Mouse (Mus musculus) C2C12 (cell line): Measurements from ENCODE around the gene Smpd2. TPM values are rescaled to one million over a fixed set of nuclear protein-coding genes. Genes with fewer than 3 reads are reported as not detected.

Experiments
- H3K27me3 ChIP-seq: one replicate; pipeline ENCODE4 v1.6.1; 2011; ENCODE audit not compliant: control insufficient read depth, insufficient read depth, insufficient read length
- H3K36me3 ChIP-seq: one replicate; pipeline ENCODE4 v1.6.1; 2011; ENCODE audit not compliant: control insufficient read depth, insufficient read depth
- H3K4me3 ChIP-seq: one replicate; pipeline ENCODE4 v1.5.1; 2011; ENCODE audit warnings: mild to moderate bottlenecking, control low read depth; ENCODE audit not compliant: poor library complexity, insufficient read depth, severe bottlenecking
- H3K79me2 ChIP-seq: one replicate; pipeline ENCODE4 v1.6.1; 2011; ENCODE audit not compliant: control insufficient read depth, insufficient read depth
- H3K79me3 ChIP-seq: one replicate; pipeline ENCODE4 v1.6.1; 2011; ENCODE audit warnings: low read depth, control low read depth
- H3ac ChIP-seq: one replicate; pipeline ENCODE3; 2011; ENCODE audit warnings: low read depth; ENCODE audit not compliant: control insufficient read depth, insufficient read length
- CEBPB ChIP-seq: IDR thresholded peaks from one replicate; pipeline ENCODE4 v1.6.1; 2011; ENCODE audit warnings: low read depth, mild to moderate bottlenecking, control low read depth, moderate library complexity
- CTCF ChIP-seq: IDR thresholded peaks from one replicate; pipeline ENCODE4 v1.5.1; 2011; ENCODE audit not compliant: control insufficient read depth, insufficient read depth, insufficient read length
- FOSL1 ChIP-seq: IDR thresholded peaks from one replicate; pipeline ENCODE4 v1.8.0; 2011; ENCODE audit warnings: mild to moderate bottlenecking, low read length; ENCODE audit not compliant: poor library complexity, insufficient read depth, severe bottlenecking
- MAX ChIP-seq: IDR thresholded peaks from one replicate; pipeline ENCODE4 v1.6.1; 2011; ENCODE audit warnings: mild to moderate bottlenecking, control low read depth
- MYOD1 ChIP-seq: IDR thresholded peaks from one replicate; pipeline ENCODE4 v1.6.1; 2011; ENCODE audit warnings: low read depth; ENCODE audit not compliant: control insufficient read depth, insufficient read length
- MYOG ChIP-seq: IDR thresholded peaks from one replicate; pipeline ENCODE4 v1.6.1; 2011; ENCODE audit not compliant: control insufficient read depth, insufficient read length; ENCODE audit errors: extremely low read depth
- USF1 ChIP-seq: IDR thresholded peaks from one replicate; pipeline ENCODE4 v1.6.1; 2011; ENCODE audit warnings: low read depth, mild to moderate bottlenecking, control low read depth, moderate library complexity
- long read RNA-seq, 2 experiments: library from polyadenylated mRNA; unstranded; transcript quantifications; one replicate each; pipeline ENCODE4 v2.0.0; 2019 to 2020
- polyA plus RNA-seq: library from polyadenylated mRNA; unstranded; fragments of >200 nt; fragmentation: generic; extraction: Trizol; gene quantifications from one replicate; pipeline ENCODE4 v1.2.1, GENCODE M21; 2012; ENCODE audit warnings: missing spikeins

Smpd2 gene
- polyA plus RNA-seq = 20.7 TPM
- long read RNA-seq, experiment 1, transcript Smpd2-201 (10 exons, 1,602 nt) = major isoform, 29 of 35 reads
- long read RNA-seq, experiment 1, partial matches to known transcripts = 3 of 35 reads
- long read RNA-seq, experiment 1, other reads (novel, unspliced or antisense) = 3 of 35 reads
- long read RNA-seq, experiment 2, transcript Smpd2-201 (10 exons, 1,602 nt) = major isoform, 75 of 83 reads
- long read RNA-seq, experiment 2, partial matches to known transcripts = 0 of 83 reads
- long read RNA-seq, experiment 2, other reads (novel, unspliced or antisense) = 7 of 83 reads

DNA sequence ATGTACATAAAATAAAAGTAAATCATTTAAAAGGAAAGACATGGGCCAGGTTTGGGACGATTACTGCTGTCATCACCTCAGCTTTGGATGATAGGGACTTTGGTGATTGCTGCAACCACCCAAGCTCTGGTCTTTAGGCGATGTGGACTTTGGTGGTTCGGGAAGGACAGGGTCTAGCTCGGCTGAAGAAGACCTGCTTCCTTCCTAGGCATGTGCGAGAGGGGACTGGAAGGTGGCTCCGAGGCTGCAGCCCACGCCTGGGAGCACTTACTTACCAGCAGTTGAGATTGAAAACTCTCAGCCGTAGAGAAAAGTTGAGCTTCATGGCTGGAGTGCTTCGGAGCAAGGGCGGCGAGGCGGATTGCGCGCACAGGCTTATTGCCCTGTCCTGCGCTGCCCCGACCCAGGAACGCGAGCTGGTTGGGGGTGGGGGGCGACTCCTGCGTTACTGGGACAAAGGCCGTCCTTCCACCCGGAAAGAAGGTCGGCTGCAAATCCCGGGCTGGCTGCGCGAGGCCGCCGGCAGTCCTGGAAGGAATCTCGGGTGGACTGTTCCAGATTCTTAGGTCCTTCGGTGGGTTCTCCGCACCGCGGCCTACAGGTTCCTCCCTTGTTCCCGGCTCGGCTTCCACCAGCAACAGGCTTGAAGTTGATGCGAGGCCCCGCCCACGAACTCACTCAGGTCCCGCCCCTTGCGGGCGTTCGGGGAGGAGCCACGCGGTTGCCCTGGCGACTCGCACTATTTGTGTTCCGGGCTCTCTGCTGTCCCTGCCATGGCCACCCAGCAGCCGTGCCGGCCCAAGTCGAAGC, at the start of gene Smpd2, which contains the start of gene Ppil6:
Smpd2 (minus strand) TSS at position 662 of the 810 bp plus-strand sequence.
Ppil6 (plus strand) TSS at position 732 of the 810 bp plus-strand sequence.
- peak within 1 kb of the TSS; percentile 74 for H3ac ChIP-seq
- H3K36me3 ChIP-seq = peaks cover 15% of the 10 kb centered on the region
- H3K79me2 ChIP-seq = no peaks in the 10 kb centered on the region
- H3K4me3 ChIP-seq = peak within 1 kb of the TSS; percentile 46
- no peaks in the 10 kb centered on the region for H3K79me3 ChIP-seq
- TF ChIP-seq USF1 (no peak), FOSL1 (no peak), MYOD1 (no peak), CEBPB (no peak), MYOG (no peak), CTCF (no peak), MAX (no peak)
- H3K27me3 ChIP-seq = no peaks in the 10 kb centered on the region

DNA sequence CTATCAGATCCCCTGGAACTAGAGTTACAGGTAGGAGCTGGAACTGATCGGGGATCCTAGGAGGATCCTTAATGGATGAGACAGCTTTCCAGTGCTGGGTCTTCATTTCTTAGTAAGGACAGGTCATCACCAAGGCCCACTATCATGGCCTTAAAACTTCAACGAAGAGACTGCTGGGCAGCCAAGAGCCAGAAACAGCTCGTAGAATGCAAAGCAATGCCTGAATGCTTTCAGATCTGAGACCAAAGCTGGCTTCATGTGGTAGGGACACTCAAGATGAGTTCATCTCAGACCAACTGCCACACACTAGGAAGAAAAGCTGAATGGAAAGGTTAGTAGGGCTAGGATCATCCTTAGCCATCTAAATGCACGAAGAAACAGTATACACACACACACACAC, 48.8 kb upstream of the Smpd2 start:
- peaks cover 14% of the 10 kb centered on the region for H3K36me3 ChIP-seq
- no peaks in the 10 kb centered on the region for H3K79me2 ChIP-seq
- no peaks in the 10 kb centered on the region for H3K27me3 ChIP-seq
- TF ChIP-seq FOSL1 (no peak), MAX (no peak), CTCF (no peak), USF1 (no peak), CEBPB (no peak), MYOG (no peak), MYOD1 (no peak)
- H3K4me3 ChIP-seq = no peak overlapping the region
- no peaks in the 10 kb centered on the region for H3K79me3 ChIP-seq
- H3ac ChIP-seq = no peak overlapping the region

DNA sequence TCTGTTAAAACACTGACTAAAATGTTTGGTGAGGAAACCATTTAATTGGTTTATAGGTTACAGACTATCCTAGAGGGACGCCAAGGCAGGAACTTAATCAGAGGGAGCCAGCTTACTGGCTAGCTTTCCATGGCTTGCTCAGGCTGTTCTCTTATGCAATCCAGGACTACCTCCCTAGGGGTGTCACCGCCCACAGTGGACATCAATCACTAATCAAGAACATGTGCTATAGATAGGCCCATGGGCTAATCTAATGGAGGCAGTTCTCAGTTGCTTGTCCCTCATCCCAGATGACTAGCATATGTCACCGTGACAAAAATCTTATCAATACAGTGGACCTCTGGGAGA, 47.8 kb upstream of the Smpd2 start:
- Histone ChIP-seq H3ac (no peak overlapping the region), H3K79me3 (no peaks in the 10 kb centered on the region), H3K79me2 (peaks cover 2% of the 10 kb centered on the region), H3K27me3 (no peaks in the 10 kb centered on the region), H3K36me3 (peaks cover 16% of the 10 kb centered on the region), H3K4me3 (no peak overlapping the region)
- no peak for TF ChIP-seq MYOG
- no peak for TF ChIP-seq FOSL1
- TF ChIP-seq MAX = no peak
- no peak for TF ChIP-seq CEBPB
- no peak for TF ChIP-seq MYOD1
- no peak for TF ChIP-seq CTCF
- no peak for TF ChIP-seq USF1

DNA sequence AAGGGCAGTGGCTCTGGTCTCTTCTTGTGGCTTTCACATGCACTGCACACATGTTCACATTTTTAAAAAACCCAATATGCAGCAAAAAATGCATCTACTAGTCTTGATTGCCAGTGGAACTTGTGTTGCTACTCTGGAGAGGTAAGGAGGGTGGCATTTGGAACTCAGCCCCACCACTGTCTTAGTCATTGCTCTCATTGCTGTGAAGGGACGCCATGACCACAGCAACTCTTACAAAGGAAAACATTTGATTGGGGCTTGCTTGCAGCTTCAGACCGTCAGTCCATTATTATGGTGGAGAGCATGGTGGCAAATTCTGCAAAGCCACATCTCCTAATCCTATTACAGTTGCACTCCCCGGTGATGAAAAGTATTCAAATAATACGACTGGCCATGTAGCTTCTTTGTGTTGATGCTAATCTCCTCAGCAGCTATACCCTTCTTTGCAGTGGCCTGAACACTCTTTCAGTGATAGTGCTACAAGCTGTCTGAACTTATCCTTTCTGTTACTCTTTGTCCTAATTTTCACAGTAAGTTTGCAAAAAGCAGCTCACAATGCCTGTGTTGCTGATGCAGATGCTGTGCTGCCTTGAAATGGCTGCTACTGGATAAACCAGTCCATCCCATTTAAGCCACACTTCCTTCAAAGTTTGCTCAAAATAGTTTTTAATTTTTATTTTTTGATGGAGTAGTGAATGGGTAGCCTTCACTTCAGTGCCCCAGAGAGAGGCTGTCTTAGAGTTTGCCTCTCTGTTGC, 47.2 kb upstream of the Smpd2 start:
- no peaks in the 10 kb centered on the region for H3K27me3 ChIP-seq
- no peak overlapping the region for H3ac ChIP-seq
- peaks cover 3% of the 10 kb centered on the region for H3K79me2 ChIP-seq
- peaks cover 22% of the 10 kb centered on the region for H3K36me3 ChIP-seq
- H3K4me3 ChIP-seq = no peak overlapping the region
- H3K79me3 ChIP-seq = peaks cover 5% of the 10 kb centered on the region
- TF ChIP-seq MAX (no peak), CTCF (no peak), MYOD1 (no peak), FOSL1 (no peak), USF1 (no peak), CEBPB (no peak), MYOG (no peak)

DNA sequence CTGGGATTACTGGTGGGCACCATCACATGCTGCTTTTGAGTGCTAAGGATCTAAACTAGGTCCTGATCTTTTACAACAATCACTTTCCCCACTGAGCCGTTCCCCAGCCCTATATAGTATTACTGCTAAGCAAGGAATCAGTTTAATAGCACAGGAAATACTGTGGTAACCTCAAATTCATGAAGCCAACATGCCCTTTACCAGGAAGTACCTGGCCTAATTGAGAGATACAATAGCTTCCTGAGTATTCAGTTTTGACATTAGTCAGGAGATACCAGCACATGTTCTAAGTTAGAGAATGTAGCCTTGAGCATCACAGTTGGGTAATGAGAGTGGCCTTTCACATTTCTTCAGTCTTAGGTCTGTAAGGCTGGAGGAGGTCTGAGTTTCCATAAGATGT, 46.5 kb upstream of the Smpd2 start:
- H3K79me3 ChIP-seq = peaks cover 6% of the 10 kb centered on the region
- H3K36me3 ChIP-seq = peaks cover 24% of the 10 kb centered on the region
- H3K4me3 ChIP-seq = no peak overlapping the region
- TF ChIP-seq MYOD1 = no peak
- no peak for TF ChIP-seq CTCF
- no peak for TF ChIP-seq MYOG
- TF ChIP-seq CEBPB = no peak
- TF ChIP-seq USF1 = no peak
- TF ChIP-seq MAX = no peak
- no peak for TF ChIP-seq FOSL1
- no peaks in the 10 kb centered on the region for H3K27me3 ChIP-seq
- peaks cover 3% of the 10 kb centered on the region for H3K79me2 ChIP-seq
- no peak overlapping the region for H3ac ChIP-seq
